Mouse (Mus musculus): ENCODE measurements around the gene Tnfrsf1a.

DNA sequence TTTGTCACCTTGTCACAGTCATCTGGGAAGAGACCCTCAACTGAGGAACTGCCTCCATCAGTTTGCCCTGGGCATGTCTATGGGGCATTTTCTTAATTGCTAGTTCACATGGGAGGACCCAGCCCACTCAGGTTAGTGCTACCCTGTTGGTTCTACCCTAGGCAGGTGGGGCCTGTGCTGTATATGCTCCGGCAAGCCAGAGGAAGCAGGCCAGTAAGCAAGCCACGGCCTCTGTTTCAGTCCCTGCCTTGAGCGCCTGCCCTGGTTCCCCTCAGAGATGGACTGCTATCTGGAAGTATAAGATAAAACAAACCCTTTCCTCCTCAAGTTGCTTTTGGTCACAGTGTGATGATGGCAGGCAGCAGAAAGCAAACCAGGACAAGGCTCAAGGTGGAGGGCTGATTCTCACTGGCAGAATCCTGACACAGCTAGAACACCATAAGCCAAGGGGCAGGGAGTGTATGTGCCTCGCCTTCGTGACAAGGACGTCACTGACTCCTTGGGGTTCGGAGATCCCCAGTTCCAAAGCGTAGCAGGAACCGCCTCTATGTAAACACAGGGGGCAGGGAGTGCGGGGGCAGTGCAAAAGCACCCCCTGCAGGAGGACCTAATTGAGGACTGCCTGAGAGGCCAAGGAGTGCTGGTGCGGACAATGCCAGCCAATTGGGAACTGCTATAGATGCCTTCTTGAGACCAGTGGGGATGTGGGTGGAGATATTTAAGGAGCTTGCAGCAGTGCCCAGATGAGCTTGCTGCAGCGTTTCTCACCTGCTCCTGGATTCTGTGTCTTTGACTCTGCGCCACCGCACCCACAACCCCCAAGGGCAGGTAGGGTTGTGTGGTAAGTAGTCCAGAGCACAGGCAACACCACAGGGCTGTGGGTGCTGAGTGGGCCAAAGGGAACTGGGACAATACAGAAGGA lies 56.6 kb downstream of the Tnfrsf1a start:
- TF ChIP-seq GATA1 (IDR thresholded peaks at IDR 0.05; ENCODE audit: low read length): no peak
- TF ChIP-seq TAL1 (IDR thresholded peaks at IDR 0.05; ENCODE audit: low read length): no peak

All from erythroblast, embryonic 14.5 days (primary cell).